Mouse (Mus musculus) forebrain, embryonic 11.5 days (tissue): ENCODE measurements around the gene Pxmp4. TPM values are rescaled to one million over a fixed set of nuclear protein-coding genes. Genes with fewer than 3 reads are reported as not detected.

Experiments
- ATAC-seq: fragments of 200-750 bp; cut with Nextera tagmentation; replicated peaks from 2 replicates; pipeline ENCODE4 v1.8.0; 2017; ENCODE audit warnings: moderate TSS enrichment; ENCODE audit not compliant: low FRiP score
- DNase-seq: peaks from one replicate; pipeline ENCODE4 v3.0.0-alpha.2; 2017; ENCODE audit warnings: low spot score
- H3K27ac ChIP-seq: fragments of 300-500 bp; sonication (generic); 2 replicates; pipeline ENCODE4 v1.5.1; 2014; ENCODE audit warnings: low read depth, low read length
- H3K27me3 ChIP-seq: fragments of 300-500 bp; sonication (generic); 2 replicates; pipeline ENCODE4 v1.6.1; 2014; ENCODE audit warnings: mild to moderate bottlenecking, low read length, mixed read lengths; ENCODE audit not compliant: control insufficient read depth, insufficient read depth
- H3K36me3 ChIP-seq: fragments of 300-500 bp; sonication (generic); 2 replicates; pipeline ENCODE4 v1.6.1; 2014; ENCODE audit warnings: mild to moderate bottlenecking, low read length, moderate library complexity, mixed read lengths; ENCODE audit not compliant: control insufficient read depth, insufficient read depth
- H3K4me1 ChIP-seq: fragments of 300-500 bp; sonication (generic); replicated peaks from 2 replicates; pipeline ENCODE4 v1.6.1; 2014; ENCODE audit warnings: low read length, mixed read lengths; ENCODE audit not compliant: control insufficient read depth, insufficient read depth
- H3K4me2 ChIP-seq: fragments of 300-500 bp; sonication (generic); 2 replicates; pipeline ENCODE4 v1.6.1; 2014; ENCODE audit warnings: low read depth, mild to moderate bottlenecking, low read length, moderate library complexity, mixed read lengths; ENCODE audit not compliant: severe bottlenecking
- H3K4me3 ChIP-seq: fragments of 300-500 bp; sonication (generic); 2 replicates; pipeline ENCODE4 v1.5.1; 2014; ENCODE audit warnings: low read depth, low read length
- H3K9ac ChIP-seq: fragments of 300-500 bp; sonication (generic); 2 replicates; pipeline ENCODE4 v1.6.1; 2014; ENCODE audit warnings: low read length
- H3K9me3 ChIP-seq: fragments of 300-500 bp; sonication (generic); 2 replicates; pipeline ENCODE4 v1.6.1; 2016; ENCODE audit warnings: low read length, mixed read lengths; ENCODE audit not compliant: control insufficient read depth
- WGBS: fragments of 180-500 bp; shearing (Covaris S2); extraction: QIAGEN DNeasy Blood & Tissue Kit; methylation state at CpG from one replicate; pipeline ENCODE4 v1.1.7; 2014; 5-methylcytosine and 5-hydroxymethylcytosine counted together
- polyA plus RNA-seq: library from polyadenylated mRNA; unstranded; fragments of >200 nt; fragmentation: Nextera tagmentation; extraction: Ambion mirVana; gene quantifications from 2 replicates; pipeline ENCODE4 v1.2.1, GENCODE M21; 2014

The Pxmp4 gene
- polyA plus RNA-seq, 1 experiment from 2014 or later: 10.0 TPM

DNA sequence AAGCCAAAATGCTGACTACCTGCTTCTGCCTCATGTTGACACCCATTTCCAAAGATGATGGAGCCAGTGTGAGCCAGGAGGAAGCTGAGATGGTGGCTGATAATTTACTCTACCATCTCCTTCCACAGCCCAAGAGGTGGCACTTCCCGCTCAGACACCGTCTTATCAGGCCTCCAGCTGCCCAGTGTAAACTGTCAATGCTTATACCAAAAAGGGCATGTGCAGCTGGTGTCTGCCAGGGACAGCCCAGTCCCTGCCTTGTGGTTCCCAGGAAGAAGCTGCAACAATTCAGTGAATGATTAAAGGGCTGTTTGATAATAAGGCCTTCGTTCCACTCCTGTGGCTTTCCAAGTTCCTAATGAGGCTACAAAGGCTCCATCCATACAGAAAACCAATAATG is 64.8 kb downstream of the Pxmp4 start:
- ATAC-seq (0 out of 2 replicates have a peak, but pooled peaks have one; percentile 25), DNase-seq (no peak)
- Histone ChIP-seq H3K27me3 (no peaks in the 10 kb centered on the region), H3K9me3 (no peaks in the 10 kb centered on the region), H3K4me1 (peaks cover 2% of the 10 kb centered on the region; the same call in 1 of the 2 replicates), H3K4me2 (no peak overlapping the region), H3K27ac (no peak overlapping the region), H3K36me3 (no peaks in the 10 kb centered on the region; the same call in 1 of the 2 replicates), H3K4me3 (no peak overlapping the region), H3K9ac (no peak overlapping the region)
- 57% methylated on average over 3 of the region's 3 CpGs for WGBS

- Histone ChIP-seq H3K27ac (no peak overlapping the region), H3K9ac (no peak overlapping the region), H3K36me3 (no peaks in the 10 kb centered on the region; the same call in 1 of the 2 replicates), H3K4me3 (no peak overlapping the region), H3K4me1 (peaks cover 2% of the 10 kb centered on the region; the same call in 1 of the 2 replicates), H3K27me3 (no peaks in the 10 kb centered on the region), H3K9me3 (no peaks in the 10 kb centered on the region), H3K4me2 (no peak overlapping the region)
- DNase-seq (no peak), ATAC-seq (no peak)
- 75% methylated on average over 2 of the region's 2 CpGs for WGBS
Observed at GRCm38 (mm10) chr2:154538310-154538709, 65.2 kb downstream of the Pxmp4 start.

Other genes starting within 250 kb of the Pxmp4 start
- 15.0 and 17.0 TPM in 2 replicates for gene Cdk5rap1, start 230.7 kb downstream of the Pxmp4 start, polyA plus RNA-seq
- 3.1 and 3.4 TPM in 2 replicates for gene Snta1, start 195.6 kb downstream of the Pxmp4 start, polyA plus RNA-seq
- gene Cbfa2t2, start 167.2 kb downstream of the Pxmp4 start, polyA plus RNA-seq: 69.4 and 71.6 TPM in 2 replicates
- 2.3 and 4.5 TPM in 2 replicates for gene 1700003F12Rik, start 56.6 kb downstream of the Pxmp4 start, polyA plus RNA-seq
- gene Actl10, start 51.9 kb downstream of the Pxmp4 start, polyA plus RNA-seq: 0.41 and 0.77 TPM in 2 replicates
- 5.5 and 7.6 TPM in 2 replicates for gene Necab3, start 44.8 kb downstream of the Pxmp4 start, polyA plus RNA-seq
- gene E2f1, start 33.8 kb downstream of the Pxmp4 start, polyA plus RNA-seq: 17.6 and 18.6 TPM in 2 replicates
- gene Zfp341, start 9.6 kb upstream of the Pxmp4 start, polyA plus RNA-seq: 1.5 and 2.1 TPM in 2 replicates
- gene 4930519P11Rik, start 9.7 kb upstream of the Pxmp4 start, polyA plus RNA-seq: 1.0 TPM in 1 of 2 replicates, not detected in the other
- 13.3 and 16.7 TPM in 2 replicates for gene Chmp4b, start 48.0 kb upstream of the Pxmp4 start, polyA plus RNA-seq
- not detected in 2 replicates for gene Gm14214, start 166.3 kb upstream of the Pxmp4 start, polyA plus RNA-seq
- 92.4 and 102 TPM in 2 replicates for gene Raly, start 187.4 kb upstream of the Pxmp4 start, polyA plus RNA-seq
- gene a, start 187.7 kb upstream of the Pxmp4 start, polyA plus RNA-seq: 0.69 and 1.0 TPM in 2 replicates